7 mouse cellular contexts compared by ENCODE assay signal in the genomic region with DNA sequence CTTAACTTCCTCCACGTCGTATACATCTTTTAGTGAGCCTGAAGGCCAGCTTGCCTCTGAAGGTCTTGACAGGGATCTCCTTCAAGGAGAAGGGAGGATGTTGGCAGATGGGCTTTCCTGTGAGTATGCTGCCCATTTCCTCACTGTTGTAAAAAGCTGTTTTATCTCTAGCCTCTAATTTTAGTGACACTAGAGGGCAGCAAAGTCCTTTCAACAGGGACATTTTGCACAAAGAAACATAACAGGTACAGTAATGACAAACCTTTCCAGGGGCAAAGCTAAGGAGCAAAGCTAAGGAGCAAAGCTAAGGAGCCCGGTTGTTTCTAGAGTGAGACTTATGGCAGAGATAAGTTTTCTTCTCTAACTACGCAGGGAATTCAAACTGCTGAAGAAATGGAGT. TPM values are rescaled to one million over a fixed set of nuclear protein-coding genes. Genes with fewer than 3 reads are reported as not detected.
A peak's percentile ranks its signal among the peaks of the same experiment; 100 is the strongest.
DNase-seq lines count a peak whose midpoint lies in the region; ATAC-seq and TF ChIP-seq lines count a peak whose summit lies in the region.

No protein-coding gene starts in this region.

- 0 out of 4 replicates have a peak, but pooled peaks cover 0 to 2% of the 10 kb centered on the region in 2 experiments for H3K4me1 ChIP-seq in MEL (ENCODE audit: control insufficient read depth in 1 of 2, insufficient read depth in 2 of 2, low read length in 2 of 2)
- H3K4me1 ChIP-seq in forebrain, embryonic 16.5 days (replicated peaks; ENCODE audit: control insufficient read depth, insufficient read depth, low read length) = no peaks in the 10 kb centered on the region

- DNase-seq in left cerebral cortex, adult 18-20 months (ENCODE audit: low spot score in 2 of 2) = peak; percentile 12 to 41
- no peak for DNase-seq in left cerebral cortex, postnatal 36 days (ENCODE audit: low spot score in 2 of 2)
- DNase-seq in MEL (ENCODE audit: low read depth, low spot score) = peak; percentile 50
- peak; percentile 63 for DNase-seq in brain, embryonic 18.5 days (ENCODE audit: low read depth, low spot score)
- peak; percentile 4 for DNase-seq in layer of hippocampus, adult 9-11 months
- no peak for DNase-seq in urinary bladder, postnatal 14 days (ENCODE audit: low spot score)

- no peaks in the 10 kb centered on the region for H3K27me3 ChIP-seq in MEL (ENCODE audit: control insufficient read depth in 1 of 2, insufficient read depth in 2 of 2, low read length in 2 of 2)
- H3K27me3 ChIP-seq in forebrain, embryonic 16.5 days (replicated peaks; ENCODE audit: control insufficient read depth, insufficient read depth, low read length) = no peaks in the 10 kb centered on the region

- H3K36me3 ChIP-seq in MEL (ENCODE audit: control insufficient read depth in 1 of 2, insufficient read depth in 2 of 2, low read length in 2 of 2) = no peaks in the 10 kb centered on the region
- no peaks in the 10 kb centered on the region for H3K36me3 ChIP-seq in forebrain, embryonic 16.5 days (ENCODE audit: control insufficient read depth, insufficient read depth)

- no peak overlapping the region for H3K4me3 ChIP-seq in MEL (ENCODE audit: control insufficient read depth in 1 of 2, insufficient read depth in 1 of 2, low read depth in 2 of 2, low read length in 2 of 2)
- no peak overlapping the region for H3K4me3 ChIP-seq in forebrain, embryonic 16.5 days (replicated peaks; ENCODE audit: low read length)

- TF ChIP-seq RAD21 in MEL (IDR thresholded peaks at IDR 0.05; ENCODE audit: low read depth, low read length) = peak; percentile 77

- no peak for TF ChIP-seq POLR2A in MEL (IDR thresholded peaks at IDR 0.05; ENCODE audit: control insufficient read depth in 1 of 2, insufficient read depth in 1 of 2, low read depth in 1 of 2, low read length in 2 of 2, poor library complexity in 1 of 2)

- H3K27ac ChIP-seq in MEL (ENCODE audit: control insufficient read depth, low read depth, low read length) = no peak overlapping the region
- H3K27ac ChIP-seq in forebrain, embryonic 16.5 days (ENCODE audit: low read length) = no peak overlapping the region

- intact Hi-C loops in left cerebral cortex, postnatal 36 days (cut with DNase I) = no loop called here

- no peak; the same call in 1 of the 2 replicates for ATAC-seq in forebrain, embryonic 16.5 days

- no peak for TF ChIP-seq EP300 in MEL (IDR thresholded peaks at IDR 0.05; ENCODE audit: low read depth in 1 of 2, low read length in 2 of 2)

- TF ChIP-seq CTCF in MEL (IDR thresholded peaks at IDR 0.05 in 2 of 3, conservative IDR thresholded peaks at IDR 0.05 in 1 of 3; ENCODE audit: control insufficient read depth in 1 of 3, insufficient read depth in 1 of 3, low read depth in 2 of 3, low read length in 3 of 3, poor library complexity in 1 of 3, severe bottlenecking in 1 of 3) = peak in 2 of 3 experiments; percentile 45 to 78; a peak in 5 of 6 replicates

- 52% methylated on average over 4 of the region's 4 CpGs for whole genome bisulfite sequencing in forebrain, embryonic 16.5 days

- no peak overlapping the region for H3K9ac ChIP-seq in MEL (ENCODE audit: control insufficient read depth, low read depth, low read length, poor library complexity, severe bottlenecking)
- no peak overlapping the region for H3K9ac ChIP-seq in forebrain, embryonic 16.5 days (replicated peaks; ENCODE audit: low read depth, low read length)

- no peaks in the 10 kb centered on the region for H3K79me2 ChIP-seq in MEL (ENCODE audit: control insufficient read depth, insufficient read depth, low read length, poor library complexity)

- H3K9me3 ChIP-seq in MEL (replicated peaks; ENCODE audit: insufficient read depth, low read length) = no peaks in the 10 kb centered on the region
- H3K9me3 ChIP-seq in forebrain, embryonic 16.5 days (ENCODE audit: control insufficient read depth, low read length) = no peaks in the 10 kb centered on the region

- H3K4me2 ChIP-seq in forebrain, embryonic 16.5 days (ENCODE audit: low read length) = no peak overlapping the region

TF ChIP-seq in MEL, 35 proteins besides CTCF, POLR2A, EP300 and RAD21:
- TF ChIP-seq ZC3H11A (IDR thresholded peaks at IDR 0.05; ENCODE audit: low read depth, low read length) = peak; percentile 45
- TF ChIP-seq TAL1 (IDR thresholded peaks at IDR 0.05; ENCODE audit: low read length) = no peak
- TF ChIP-seq SMC3 (IDR thresholded peaks at IDR 0.05; ENCODE audit: low read depth, low read length) = peak; percentile 65
- TF ChIP-seq GATA1 (IDR thresholded peaks at IDR 0.05; ENCODE audit: low read depth, low read length) = no peak
TF ChIP-seq in MEL: peak in this region for 2.

RNA-seq across cellular contexts. Expression of gene Kbtbd8, which starts 59.0 kb away (rescaled TPM):
- 10 to 100 TPM in 1 of 2 experiments, 1 to 10 TPM in 1; 7.7 to 11.6 TPM for total RNA-seq in left cerebral cortex, adult 18-20 months (2021)
- 1 to 10 TPM; 7.8 to 7.9 TPM for total RNA-seq in left cerebral cortex, postnatal 36 days (2021)
- 10.4 and 13.5 TPM in 2 replicates for total RNA-seq in MEL (2012; rRNA removed)
- 1 to 10 TPM in 1 of 2 experiments, not detected in 1; 7.0 TPM for polyA plus RNA-seq in MEL (2012; ENCODE audit: insufficient read depth in 1 of 2, insufficient read length in 2 of 2, low read depth in 1 of 2, low replicate concordance in 2 of 2, missing spikeins in 1 of 2)
- polyA plus RNA-seq in forebrain, embryonic 16.5 days (2015; fragmentation: Nextera tagmentation; extraction: Ambion mirVana) = 5.4 and 7.5 TPM in 2 replicates

Comparison
In these comparisons a context has a peak if more than half of its experiments do, and no peak if none do; other contexts are left out.
1. DNase-seq: peak in left cerebral cortex, adult 18-20 months (2 of 2), MEL (single experiment), brain, embryonic 18.5 days (single experiment) and layer of hippocampus, adult 9-11 months (single experiment); none in left cerebral cortex, postnatal 36 days (0 of 2) and urinary bladder, postnatal 14 days (single experiment).